Mouse (Mus musculus): ENCODE measurements around the gene Arpin. TPM values are rescaled to one million over a fixed set of nuclear protein-coding genes. Genes with fewer than 3 reads are reported as not detected.

The Arpin gene
- total RNA-seq, 2 experiments from 2014 or later = not detected

GRCm38 (mm10) chr7:79895225-79895624, 39.9 kb downstream of the Arpin start:
- no peak for ATAC-seq (replicated peaks; ENCODE audit: low FRiP score, poor library complexity, severe bottlenecking)

GRCm38 (mm10) chr7:79894790-79895189, 40.4 kb downstream of the Arpin start:
- no peak for ATAC-seq (replicated peaks; ENCODE audit: low FRiP score, poor library complexity, severe bottlenecking)

DNA sequence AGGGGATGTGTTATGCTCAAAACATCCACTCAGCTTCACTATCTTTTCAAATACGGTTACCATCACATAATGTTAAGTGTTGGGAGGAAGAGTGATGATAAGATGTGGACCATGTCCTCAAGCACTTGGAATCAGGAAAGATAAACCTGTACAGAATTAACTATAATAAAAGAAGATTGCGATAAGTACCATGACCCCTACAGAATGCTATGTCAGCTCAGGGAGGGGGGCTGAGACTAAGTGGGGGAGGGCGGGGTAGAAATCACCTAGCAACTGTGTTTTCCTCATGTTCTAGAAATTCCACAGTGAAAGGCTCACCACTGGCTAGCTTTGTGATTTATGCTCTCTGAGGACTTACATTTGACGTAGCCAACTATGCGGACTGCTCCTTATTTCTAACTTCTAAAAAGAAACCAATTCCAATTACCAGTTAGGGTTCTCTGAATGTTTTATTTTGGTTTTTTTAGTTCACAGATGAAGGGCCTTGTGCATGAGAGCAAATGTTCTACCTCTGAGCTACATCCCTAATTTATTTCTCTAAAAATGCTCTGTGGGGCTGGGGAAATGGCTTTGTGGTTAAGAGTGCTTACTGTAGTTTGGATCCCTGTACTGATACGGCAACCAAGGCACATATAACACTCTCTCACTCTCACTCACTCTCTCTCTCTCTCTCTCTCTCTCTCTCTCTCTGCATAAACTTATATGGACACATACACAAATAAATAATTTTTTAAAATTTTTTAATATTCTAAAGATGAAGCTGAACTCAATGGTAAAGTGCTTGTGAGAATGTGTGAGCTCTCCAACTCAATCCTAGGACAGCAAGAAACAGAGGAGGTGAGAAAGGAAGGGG, 42.4 kb downstream of the Arpin start:
- ATAC-seq (replicated peaks; ENCODE audit: low FRiP score, poor library complexity, severe bottlenecking) = no peak

DNA sequence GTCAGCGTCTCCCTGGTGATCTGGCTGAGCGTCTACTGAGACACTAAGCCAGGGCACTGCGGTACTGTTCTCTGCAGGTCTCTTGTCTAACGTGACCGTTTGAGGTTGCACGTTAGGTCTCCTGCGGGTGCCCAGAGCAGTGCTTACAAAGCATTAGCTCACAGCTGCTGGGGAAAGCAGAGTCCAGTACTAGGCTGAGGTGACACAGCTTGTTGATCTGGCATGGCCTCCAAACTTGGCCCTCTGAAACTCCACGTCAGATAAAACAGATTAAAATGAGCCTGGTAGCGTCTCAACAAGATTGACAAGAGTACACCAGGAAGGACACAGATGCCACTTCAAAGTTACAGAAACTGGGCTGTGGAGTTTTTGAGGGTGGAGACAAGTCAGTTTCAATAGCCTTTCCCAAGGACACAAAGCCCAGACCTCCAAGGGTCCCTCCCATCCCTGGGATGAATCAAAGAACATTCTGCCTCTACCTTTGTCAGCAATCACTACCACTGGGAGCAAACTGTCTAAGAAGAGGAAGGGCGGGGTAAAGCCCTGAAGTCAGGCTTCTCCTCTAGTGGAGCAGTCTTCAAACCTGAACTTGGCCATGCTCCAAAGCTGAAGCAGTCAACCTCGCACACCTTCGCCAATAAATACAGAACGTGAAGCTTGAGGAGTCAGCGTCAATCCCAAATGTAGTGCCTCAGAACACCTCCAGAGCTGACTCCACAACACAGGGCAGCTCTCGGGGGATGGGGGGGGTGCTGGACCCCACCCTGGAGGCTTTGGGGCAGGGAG, 44.5 kb downstream of the Arpin start:
- no peak for ATAC-seq (replicated peaks; ENCODE audit: low FRiP score, poor library complexity, severe bottlenecking)

- no peak for ATAC-seq (replicated peaks; ENCODE audit: low FRiP score, poor library complexity, severe bottlenecking)
Measured at GRCm38 (mm10) chr7:79888603-79889002, 46.6 kb downstream of the Arpin start.

DNA sequence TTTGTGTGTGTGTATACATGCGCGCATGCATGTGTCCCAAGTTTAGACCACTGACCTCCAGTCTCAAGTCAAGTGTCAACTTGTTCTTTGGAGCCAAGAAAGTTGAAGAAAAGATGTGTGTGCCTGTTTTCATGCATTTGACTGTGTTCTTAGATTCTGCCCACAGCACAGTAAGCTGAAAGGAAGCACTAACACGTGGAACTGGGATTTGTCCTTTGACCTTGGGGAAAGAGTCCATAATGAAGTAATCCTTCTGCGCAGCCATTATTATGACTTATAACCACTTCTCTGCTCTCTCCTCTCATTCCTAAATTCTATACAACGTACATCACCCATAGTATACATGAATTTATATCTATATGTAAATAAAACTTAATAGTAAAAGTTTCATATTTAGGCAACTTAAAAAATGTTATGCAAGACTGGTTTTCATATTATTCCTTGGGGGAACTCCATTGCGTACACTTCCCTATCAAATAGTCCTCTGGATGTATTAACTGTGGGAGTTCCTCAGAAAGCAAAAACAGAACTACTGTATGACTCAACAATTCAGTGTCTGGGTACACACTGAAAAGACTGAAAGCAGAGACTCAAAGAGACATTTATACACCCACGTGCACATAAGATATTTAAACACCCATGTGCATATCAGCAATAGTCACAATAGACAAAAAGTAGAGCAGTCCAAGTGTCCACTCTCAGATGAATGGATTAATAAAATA, 51.4 kb downstream of the Arpin start:
- no peak for ATAC-seq (replicated peaks; ENCODE audit: low FRiP score, poor library complexity, severe bottlenecking)

GRCm38 (mm10) chr7:79881901-79882300, 53.3 kb downstream of the Arpin start:
- no peak for ATAC-seq (replicated peaks; ENCODE audit: low FRiP score, poor library complexity, severe bottlenecking)

GRCm38 (mm10) chr7:79880998-79881397, 54.2 kb downstream of the Arpin start:
- no peak for ATAC-seq (replicated peaks; ENCODE audit: low FRiP score, poor library complexity, severe bottlenecking)

- ATAC-seq (replicated peaks; ENCODE audit: low FRiP score, poor library complexity, severe bottlenecking) = no peak
Measured at GRCm38 (mm10) chr7:79880033-79880432, 55.1 kb downstream of the Arpin start.

DNA sequence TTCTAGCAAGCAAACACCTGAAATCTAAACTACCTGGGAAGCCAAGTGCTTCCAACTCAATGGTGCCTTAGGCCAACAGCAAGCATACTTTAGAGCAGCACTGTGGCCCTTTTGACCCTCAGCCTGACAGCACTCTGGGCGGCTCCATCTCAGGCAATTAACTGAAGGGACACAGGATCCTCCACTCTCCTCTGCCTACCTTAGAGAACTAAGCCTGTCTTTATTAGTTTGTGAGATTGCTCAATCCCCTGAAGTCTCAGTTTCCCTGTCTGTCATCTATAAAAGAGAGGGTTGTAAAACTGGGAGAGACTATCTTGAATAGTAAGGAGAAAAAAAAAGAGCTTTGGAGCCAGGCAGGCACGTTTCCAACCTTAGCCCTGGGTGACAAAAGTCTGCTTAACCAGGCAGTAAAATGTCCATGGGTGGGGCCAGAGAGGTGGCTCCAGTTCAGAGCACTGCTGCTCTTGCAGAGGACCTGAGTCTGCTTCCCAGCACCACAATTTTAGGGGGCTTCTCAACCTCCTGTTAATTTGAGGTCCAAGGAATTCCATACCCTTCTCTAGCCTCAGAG, 56.6 kb downstream of the Arpin start:
- ATAC-seq (replicated peaks; ENCODE audit: low FRiP score, poor library complexity, severe bottlenecking) = no peak

Other genes with a start within 250 kb of the Arpin start
- gene Kif7, start 219.6 kb downstream of the Arpin start, total RNA-seq (2015; ENCODE audit: low replicate concordance) = not detected in 2 replicates
- gene Kif7, start 219.6 kb downstream of the Arpin start, total RNA-seq (2017; ENCODE audit: low replicate concordance) = 0.13 TPM in 1 of 2 replicates, not detected in the other
- not detected in 2 replicates for gene Plin1, start 202.5 kb downstream of the Arpin start, total RNA-seq (2015; ENCODE audit: low replicate concordance)
- not detected in 2 replicates for gene Plin1, start 202.5 kb downstream of the Arpin start, total RNA-seq (2017; ENCODE audit: low replicate concordance)
- gene Pex11a, start 192.2 kb downstream of the Arpin start, total RNA-seq (2015; ENCODE audit: low replicate concordance) = 1.3 and 4.0 TPM in 2 replicates
- not detected in 2 replicates for gene Pex11a, start 192.2 kb downstream of the Arpin start, total RNA-seq (2017; ENCODE audit: low replicate concordance)
- not detected in 2 replicates for gene Wdr93, start 192.2 kb downstream of the Arpin start, total RNA-seq (2015; ENCODE audit: low replicate concordance)
- not detected in 2 replicates for gene Wdr93, start 192.2 kb downstream of the Arpin start, total RNA-seq (2017; ENCODE audit: low replicate concordance)
- not detected in 2 replicates for gene Mesp1, start 141.6 kb downstream of the Arpin start, total RNA-seq (2015; ENCODE audit: low replicate concordance)
- not detected in 2 replicates for gene Mesp1, start 141.6 kb downstream of the Arpin start, total RNA-seq (2017; ENCODE audit: low replicate concordance)
- not detected in 2 replicates for gene Mesp2, start 124.6 kb downstream of the Arpin start, total RNA-seq (2015; ENCODE audit: low replicate concordance)
- not detected in 2 replicates for gene Mesp2, start 124.6 kb downstream of the Arpin start, total RNA-seq (2017; ENCODE audit: low replicate concordance)
- not detected in 2 replicates for gene Anpep, start 74.3 kb downstream of the Arpin start, total RNA-seq (2015; ENCODE audit: low replicate concordance)
- not detected in 2 replicates for gene Anpep, start 74.3 kb downstream of the Arpin start, total RNA-seq (2017; ENCODE audit: low replicate concordance)
- 6.7 and 6.8 TPM in 2 replicates for gene Ap3s2, start 14.7 kb downstream of the Arpin start, total RNA-seq (2015; ENCODE audit: low replicate concordance)
- 1.5 and 1.9 TPM in 2 replicates for gene Ap3s2, start 14.7 kb downstream of the Arpin start, total RNA-seq (2017; ENCODE audit: low replicate concordance)
- gene Zfp710, start 89.5 kb upstream of the Arpin start, total RNA-seq (2015; ENCODE audit: low replicate concordance) = 5.4 and 10.9 TPM in 2 replicates
- 2.4 and 3.6 TPM in 2 replicates for gene Zfp710, start 89.5 kb upstream of the Arpin start, total RNA-seq (2017; ENCODE audit: low replicate concordance)
- gene Idh2, start 180.0 kb upstream of the Arpin start, total RNA-seq (2015; ENCODE audit: low replicate concordance) = 11.7 and 45.8 TPM in 2 replicates
- 14.7 and 16.7 TPM in 2 replicates for gene Idh2, start 180.0 kb upstream of the Arpin start, total RNA-seq (2017; ENCODE audit: low replicate concordance)

Data from erythroid progenitor cell, adult 5-6 weeks (primary cell).